Mouse (Mus musculus) embryo, embryonic 10.5 days (tissue): ENCODE measurements around the gene Sirt7.
A peak's percentile ranks its signal among the peaks of the same experiment; 100 is the strongest.

Source experiments
- DNase-seq: peaks from one replicate; pipeline ENCODE4 v3.0.0-alpha.2; 2015; ENCODE audit warnings: low spot score

The Sirt7 gene

DNA sequence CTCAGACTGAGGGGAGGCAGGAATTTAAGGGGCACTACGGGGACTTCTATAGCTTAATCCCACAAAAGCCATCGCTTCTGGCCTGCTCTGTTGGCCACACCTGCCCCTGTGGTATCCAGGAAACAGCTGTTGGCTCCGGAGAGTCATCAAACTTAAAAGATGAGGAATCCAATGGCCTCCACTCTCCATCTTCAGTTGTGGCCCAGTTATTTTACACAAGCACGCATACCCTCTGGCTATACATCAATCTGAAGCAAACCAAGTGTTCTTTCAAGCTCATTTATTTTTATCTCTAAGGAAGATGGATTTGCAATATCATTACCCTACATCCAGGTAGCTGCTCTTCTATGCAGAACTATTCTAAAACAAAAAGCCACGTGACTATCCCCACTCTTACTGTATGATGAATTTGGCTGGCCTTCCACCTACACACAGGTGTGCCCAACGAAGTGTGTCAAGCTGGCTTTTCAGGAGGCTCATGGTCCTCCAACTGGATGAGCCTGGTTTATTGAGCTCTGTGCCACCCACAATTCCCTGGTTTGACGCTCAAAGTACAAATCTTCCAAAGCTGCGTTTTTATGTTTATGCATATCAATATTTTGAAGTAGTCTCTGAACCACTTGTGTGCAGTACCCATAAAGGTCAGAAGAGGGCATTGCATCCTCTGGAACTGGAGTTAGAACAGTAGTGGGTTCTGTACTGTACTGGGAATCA, 42.6 kb downstream of the Sirt7 start:
- DNase-seq, result peak; percentile 63

DNA sequence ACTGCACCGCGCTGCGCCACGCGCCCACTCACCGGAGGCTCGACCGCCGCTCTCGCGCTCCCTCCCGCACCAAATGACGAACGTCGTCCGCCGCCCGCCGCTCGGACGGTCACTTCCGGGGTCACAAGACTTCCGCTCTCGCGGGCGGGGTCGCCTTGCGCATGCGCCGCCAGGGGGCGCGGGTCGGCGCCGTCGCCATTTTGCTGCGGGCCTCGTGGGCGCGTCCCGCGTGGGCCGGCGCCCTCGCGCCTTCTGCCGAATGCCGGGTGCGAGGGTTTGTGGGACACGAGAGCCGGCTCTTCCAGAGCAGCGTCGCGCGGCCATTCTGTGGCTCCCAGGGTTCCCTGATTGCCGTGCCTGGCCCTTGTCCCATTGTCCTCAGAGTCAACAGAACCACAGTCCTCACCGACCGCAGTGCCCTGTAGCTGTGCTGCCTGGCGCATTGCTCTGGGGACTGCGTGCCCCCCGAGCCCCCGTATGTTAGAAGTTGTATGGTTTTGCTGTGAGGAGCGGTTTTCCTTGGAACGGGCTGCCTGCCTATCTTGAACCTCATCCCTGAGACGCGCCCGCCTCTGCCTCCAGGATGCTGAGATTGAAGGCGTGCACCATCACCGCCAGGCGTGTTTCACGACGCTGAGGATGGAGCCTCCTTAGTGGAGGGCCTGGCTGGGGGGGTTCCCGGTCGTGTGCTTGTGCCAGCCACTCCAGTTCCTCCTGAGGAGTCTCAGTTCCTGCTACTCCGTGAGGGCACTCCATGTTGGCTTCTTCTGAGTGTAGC, 43.4 kb downstream of the Sirt7 start, which contains the start of gene Arhgdia:
Arhgdia (minus strand) TSS at position 135 of the 778 bp plus-strand sequence.
- peak; percentile 88 for DNase-seq

DNA sequence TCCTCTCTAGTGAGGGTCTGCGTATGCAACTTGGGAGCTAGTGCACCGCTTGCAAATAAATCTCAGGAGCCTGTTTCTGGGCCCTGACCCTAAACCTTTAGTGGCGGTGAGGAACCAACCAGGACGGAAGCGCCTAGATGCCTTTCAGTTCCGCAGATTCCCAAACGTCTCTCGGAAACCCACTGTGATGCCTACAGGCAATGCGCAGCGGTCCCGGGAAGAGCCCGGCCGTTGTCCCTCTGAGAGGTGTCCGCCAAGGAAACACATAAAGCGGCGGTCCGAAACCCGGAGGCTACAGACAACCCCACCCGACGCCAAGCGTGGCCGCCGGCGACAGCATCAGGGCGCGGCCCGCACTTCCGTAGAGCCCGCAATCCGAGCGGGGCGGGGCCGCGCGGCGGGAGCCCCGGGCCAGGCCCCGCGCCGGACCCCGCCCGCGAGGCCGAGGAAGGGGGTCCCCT, 44.1 kb downstream of the Sirt7 start:
- peak; percentile 47 for DNase-seq

DNA sequence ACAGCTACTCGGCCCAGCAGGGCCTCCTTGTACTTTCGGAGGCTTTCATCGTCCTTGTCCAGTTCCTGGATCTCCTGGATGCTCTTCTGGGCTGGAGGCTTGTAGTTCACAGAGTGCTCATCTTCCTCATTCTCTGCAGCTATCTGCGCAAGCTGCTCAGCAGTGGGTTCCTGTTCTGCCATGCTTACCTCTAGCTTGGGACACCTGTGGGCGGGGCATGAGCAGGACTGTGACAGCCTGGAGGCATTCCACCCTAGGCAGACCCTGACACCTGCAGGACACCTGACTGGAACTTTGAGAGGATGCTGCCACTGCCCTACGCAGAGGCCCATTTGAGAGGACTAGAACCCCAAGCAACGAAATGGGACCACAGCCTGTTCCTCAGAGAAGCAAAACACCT, 44.9 kb downstream of the Sirt7 start:
- no peak for DNase-seq

DNA sequence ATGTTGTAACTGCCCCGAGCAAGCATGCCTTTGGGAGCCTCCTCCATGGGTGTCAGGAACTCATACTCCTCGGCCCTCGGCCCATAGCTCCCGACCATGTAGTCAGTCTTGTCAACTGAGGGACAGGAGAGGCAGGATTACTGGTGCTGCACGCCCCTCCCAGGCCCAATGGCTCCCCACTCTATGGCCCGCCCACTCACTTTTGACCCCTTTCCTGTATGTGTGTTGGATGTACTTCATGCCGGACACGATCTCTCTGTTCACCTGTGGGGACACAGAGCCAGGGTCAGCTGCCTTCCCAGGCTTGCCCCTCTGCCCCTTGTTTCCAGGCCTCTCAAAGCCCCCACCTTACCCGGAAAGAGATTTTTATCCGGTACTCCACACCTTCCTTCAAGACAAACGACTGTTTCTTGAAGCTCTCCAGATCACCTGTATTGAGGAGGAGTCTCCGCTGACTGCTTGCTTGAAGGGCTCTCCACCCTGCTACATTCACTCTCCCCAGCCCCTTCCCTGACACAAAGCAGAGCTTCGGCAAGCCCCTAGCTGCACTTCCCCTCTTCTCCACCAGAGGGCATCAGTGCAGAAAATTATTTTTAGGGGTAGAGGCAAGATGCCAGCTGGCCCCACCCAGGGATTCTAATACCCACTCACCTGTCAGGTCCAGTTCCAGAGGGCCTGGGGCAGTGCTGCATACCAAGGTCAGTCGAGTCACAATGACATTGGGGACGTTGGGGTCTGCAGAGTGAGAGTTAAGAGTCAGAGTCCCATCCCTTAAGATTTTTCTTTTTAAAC, 45.5 kb downstream of the Sirt7 start:
- peak; percentile 92 for DNase-seq

DNA sequence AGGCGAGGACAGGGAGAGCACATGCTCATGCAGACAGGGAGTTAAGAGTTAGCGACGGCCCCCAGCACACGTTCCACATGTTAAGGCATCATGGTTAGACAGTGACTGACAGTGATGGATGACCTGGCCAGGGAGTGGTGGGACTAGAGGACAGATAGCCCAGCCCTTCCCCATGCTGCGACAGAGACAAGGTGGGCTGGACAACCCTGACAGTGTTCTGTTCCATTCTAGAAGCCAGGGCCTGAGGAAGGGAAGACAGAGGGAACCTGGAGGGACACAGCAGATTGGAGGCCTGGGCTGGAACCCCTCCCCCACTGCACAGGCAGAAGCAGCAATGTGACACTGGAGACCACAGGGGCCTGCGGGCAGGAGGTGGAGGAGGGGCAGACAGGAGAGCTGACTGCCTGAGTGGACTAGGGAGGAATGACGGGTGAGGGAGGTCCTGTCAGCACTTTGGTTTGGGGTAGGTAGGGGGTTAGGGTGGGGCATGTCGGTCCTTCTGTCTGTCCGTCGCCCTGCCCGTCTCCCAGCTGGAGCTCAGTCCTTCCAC, 46.3 kb downstream of the Sirt7 start:
- DNase-seq, result no peak

DNA sequence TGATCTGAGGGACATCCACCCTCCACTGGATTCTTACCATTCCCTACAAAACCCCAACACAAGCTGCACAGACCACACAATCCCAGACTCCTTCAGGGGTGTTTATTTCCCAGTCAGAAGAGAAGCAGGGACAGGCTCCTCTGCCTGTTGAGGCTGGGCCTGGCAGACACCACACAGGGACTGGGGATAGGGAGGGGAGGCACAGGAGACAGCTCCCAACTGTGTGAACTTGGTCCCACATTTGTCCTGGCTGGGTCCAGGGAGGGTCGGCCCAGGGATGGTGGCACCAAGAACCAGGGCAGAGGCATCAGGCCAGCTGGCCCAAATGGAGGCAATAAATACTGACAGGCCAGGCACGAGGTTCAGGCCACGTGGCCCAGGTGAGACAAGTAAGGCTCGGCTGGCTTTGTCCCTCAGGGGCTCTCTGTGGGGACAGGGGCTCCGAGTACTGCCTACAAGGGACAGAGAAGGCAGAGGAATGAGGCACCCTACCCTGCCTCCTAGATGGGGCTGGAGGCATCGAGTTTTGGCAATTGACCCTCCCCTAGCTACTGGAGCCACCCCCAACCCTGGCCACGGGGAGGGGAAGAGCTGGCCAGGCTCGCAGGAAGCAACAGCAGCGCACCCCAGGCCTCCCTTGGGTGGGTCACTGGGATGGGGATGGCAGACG, 46.9 kb downstream of the Sirt7 start:
- no peak for DNase-seq

DNA sequence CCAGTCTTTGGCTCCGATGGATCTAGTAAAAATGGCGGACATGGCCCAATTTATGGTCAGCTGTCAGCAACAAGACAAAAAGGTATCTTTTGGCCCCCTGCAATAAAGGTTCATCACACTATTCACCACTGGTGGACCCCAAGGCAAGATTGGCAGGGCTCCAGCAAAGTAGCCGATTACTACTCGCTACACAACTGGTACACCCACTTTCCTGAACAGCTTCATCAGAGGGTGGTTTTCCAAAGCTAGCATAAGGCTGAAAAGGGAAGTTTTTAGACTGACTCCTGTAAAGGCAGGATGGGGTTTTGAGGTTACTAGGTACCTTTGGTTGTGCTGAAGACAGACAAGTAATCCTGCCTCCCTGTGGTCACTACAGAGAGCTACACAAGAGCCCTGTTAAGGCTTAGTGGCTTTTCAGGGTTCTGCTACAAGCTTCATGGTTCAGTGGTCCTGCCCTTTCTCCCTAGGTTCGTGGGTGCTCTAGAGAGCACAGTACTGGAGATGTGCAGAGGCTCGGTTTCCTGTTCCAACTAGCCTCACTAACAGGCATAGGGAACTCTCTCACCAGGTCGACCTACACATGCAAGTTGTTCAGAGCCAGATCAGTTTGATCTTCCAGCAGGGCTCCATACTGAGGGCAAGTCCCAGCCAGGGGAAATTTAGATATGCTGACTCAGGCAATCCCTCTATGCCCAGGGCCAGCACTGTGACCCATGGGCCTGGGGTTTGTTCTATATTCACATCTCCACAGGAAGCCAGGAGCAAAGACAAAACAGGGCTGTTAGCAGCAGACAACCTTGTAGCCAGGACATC, 47.6 kb downstream of the Sirt7 start:
- DNase-seq, result peak; percentile 35

DNA sequence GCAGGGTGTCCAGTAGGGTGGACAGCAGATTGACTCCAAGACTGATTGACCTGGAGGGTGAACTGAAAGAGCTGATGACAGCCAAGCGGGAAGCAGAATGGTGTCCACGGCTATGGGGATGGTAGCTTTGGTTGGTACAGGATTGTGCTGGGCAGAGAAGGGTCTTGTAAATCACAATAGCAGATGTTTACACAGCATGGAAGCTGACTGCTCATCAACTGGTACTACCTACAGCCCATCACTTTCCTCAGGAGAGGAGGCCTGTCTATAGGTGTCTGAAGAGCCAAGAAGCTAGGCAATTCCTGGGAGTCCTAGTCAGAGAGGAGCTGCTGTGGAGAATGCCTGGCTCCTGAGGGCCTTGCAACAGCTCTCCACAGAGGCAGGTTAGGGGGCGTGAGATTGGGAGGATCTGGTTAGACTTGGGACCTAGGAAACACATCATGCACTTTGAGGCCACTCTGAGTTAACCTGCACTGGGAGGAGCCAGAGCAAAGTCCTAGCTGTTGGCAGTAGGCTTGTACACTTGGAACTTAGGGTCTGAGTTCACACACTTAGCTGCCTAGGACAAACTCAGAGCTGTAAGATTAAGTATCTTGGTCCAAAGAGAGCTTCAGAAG, 48.6 kb downstream of the Sirt7 start:
- DNase-seq, result no peak

DNA sequence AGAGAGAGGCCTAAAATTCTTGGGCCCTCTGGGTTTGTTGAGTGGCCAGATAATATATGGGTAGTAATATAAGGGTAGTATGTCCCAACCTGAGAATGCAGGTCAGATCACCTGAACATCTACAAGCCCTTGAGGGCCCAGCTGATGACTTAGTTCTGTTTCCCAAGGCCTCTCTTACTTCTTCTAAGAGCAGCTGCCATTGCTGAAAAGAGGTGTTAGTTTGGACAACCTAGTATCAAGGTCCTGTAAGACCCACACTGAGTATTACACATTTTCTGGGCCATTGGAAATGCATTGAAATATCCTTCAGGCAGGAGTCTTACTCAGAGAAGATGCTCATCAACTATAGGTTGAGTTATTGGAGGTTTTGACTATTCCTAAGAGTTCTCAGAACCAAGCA, 49.1 kb downstream of the Sirt7 start:
- DNase-seq, result no peak

DNA sequence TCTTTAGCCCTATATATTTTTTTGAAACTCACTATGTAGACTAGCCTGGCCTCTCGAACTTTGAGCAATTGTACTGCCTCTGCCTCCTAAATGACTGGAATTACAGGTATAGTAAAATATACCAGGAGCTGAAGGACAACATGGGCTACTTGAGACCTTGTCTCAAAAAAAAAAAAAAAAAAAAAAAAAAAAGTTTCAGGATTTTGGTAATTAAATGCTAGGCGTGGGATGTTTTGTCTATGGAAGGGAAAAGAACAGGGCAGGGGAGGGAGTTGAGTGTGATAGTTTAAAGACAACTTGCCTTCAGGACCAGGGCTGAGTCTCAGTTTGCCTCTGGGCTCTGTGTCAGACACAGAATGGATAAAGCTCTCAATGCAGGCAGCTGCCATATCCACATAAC, 50.0 kb downstream of the Sirt7 start:
- DNase-seq, result no peak

DNA sequence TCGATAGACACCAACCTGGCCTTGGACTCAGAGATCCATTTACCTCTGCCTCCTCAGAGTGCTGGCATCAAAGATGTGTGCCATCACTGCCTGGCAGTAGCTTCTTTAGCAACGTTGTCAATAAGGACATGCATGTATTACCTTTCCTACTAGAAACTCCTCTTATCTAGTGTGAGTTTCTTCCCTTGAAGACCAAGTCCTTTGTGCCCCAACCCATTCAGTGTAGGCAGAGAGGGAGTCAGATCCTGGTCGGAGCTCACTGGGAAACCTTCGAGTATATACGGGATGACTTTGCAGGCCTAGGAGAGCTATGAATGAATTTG, 50.8 kb downstream of the Sirt7 start:
- no peak for DNase-seq

DNA sequence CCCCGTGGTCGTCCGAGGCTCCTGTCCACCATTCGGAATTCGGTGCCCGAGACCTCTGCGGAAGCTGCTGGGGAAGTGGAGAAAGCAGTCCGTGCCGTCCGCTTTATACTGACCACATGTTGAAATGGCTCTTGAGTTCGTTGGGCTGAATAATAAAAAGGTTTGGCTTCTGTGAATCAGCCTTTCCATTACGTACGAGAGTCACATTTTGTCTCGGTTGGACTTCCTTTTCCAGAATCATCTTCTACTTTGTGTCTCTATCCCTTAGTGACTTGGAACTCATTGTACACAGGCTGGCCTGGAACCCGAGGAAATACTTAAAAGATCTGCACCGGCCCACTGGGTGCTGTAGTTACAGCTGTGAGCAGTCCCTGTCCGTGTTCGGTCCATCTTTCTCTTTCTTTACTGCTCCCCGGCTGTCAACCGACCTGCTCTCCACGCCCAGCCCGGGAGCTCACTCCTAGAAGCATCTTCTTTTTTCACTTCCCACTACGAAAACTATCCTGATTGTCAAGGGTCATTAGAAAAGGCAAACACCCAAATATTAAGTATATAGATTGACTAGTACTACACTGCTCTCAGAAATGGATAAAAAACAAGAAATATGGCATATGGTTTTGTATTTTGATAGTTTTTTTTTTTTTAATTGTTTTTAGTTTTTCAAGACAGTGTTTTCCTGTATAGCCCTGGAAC, 51.3 kb downstream of the Sirt7 start:
- DNase-seq, result no peak

DNA sequence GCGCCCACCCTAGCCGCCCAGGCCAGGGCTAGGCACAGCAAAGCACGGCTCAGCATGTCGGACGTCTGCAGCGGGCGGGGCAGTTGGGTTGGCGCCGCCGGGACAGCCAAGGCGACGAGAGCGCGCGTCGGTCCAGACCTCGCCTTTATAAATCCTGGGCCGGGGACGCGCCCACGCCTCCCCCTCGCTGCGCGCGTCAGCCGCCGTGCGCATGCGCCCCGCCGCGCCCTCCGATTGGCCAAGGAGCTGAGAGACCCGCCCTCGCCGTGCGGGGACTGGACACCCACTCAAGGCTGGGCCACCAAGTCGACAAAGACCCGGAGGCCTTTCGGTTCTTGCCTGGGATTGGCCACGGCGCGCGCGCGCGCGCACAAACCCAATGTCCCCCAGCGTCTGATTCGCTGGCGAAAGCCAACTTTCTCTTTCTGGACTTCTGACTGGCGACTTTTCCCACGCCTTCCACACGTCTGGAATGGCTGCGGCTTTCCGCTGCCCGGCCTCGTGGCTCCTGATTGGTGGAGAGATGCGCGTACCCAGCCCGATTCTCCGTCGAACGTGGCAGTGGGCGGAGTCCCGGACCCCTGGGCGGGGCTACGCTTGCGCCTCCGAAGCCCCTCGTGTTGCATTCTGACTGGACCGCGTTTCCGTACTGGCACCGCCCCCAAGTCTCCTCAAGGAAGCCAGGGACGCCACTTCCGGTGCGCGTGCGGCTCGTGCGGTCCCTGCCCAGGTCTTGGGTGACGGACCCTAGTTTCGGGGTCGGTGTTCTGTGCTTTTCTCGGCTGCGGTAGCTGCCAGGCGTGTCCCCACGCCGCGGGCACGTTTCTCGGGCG, 52.1 kb downstream of the Sirt7 start, which contains the start of gene P4hb:
P4hb (minus strand) TSS at position 502 of the 833 bp plus-strand sequence.
- DNase-seq, result peak; percentile 99

DNA sequence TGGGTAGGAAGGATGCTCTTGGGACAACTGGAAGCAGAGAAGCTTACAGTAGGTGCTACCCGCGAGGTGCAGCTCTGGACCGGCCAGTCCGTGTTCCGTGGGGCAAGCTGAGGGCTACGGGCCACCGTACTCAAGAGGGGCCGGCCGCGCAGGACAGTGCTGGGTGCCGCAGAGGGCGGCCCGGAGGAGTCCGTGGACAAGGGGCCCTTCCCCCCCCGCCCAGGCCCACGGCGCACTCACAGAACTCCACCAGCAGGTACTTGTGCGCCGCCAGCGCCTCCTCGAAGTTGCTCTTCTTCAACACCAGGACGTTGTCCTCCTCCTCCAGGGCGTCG, 52.7 kb downstream of the Sirt7 start:
- no peak for DNase-seq

DNA sequence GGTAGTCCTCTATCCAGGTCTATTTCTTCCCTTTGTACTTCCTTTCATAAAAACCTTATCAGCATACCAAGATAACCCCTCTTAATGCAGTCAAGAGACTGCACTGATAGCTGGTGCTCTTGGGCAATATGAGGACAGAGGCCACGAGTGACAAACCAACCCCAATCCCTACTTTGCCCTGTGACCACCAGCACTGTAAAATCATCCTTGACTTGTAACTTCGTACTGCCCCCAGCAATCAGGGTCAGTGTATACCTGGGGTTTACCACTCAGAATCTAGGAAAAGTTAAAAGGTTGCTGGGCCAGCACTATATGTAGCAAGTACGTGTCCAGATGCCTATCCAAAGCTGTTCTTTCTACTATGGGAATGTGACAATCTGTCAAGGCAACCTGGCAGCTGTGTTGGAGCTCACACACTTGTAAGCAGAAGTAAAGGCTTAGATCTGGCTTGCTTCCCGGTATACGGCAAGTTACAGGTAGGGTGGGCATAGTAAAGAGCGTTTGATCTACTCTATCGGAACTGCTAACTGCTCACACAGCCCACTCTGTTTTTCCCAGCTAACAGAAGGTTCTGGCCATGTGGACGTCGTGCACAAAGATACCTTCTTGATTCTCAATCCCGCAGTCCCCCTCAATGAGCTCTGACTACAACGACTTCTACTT, 53.2 kb downstream of the Sirt7 start:
- no peak for DNase-seq

DNA sequence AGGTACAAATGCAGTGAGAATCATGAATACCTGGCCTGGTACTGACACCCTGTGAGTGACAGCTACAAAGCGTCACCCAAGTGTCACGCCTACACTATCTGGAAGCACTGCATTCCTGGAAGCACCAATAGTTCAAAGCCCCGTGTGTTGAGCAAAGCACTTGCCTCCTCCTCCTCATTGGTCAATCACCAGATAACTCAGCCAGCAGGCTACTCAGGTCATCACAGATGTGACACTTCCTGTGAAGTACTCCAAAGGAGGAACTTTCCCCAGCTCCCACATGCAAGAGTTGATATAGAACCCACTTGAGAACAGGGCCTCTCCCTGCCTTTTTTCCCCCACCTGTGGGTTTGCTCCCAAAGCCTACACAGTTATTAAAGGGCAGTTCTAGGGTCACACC, 53.9 kb downstream of the Sirt7 start:
- DNase-seq, result no peak
